Mouse (Mus musculus) MEL (cell line): ENCODE measurements around the gene Ube3c. TPM values are rescaled to one million over a fixed set of nuclear protein-coding genes. Genes with fewer than 3 reads are reported as not detected.

Source experiments
- DNase-seq: peaks from one replicate; pipeline ENCODE4 v3.0.0; 2011; ENCODE audit warnings: low read depth, low spot score
- H3K27ac ChIP-seq: 2 replicates; pipeline ENCODE4 v1.5.1; 2012; ENCODE audit warnings: low read depth, mild to moderate bottlenecking, control low read depth, low read length, moderate library complexity; ENCODE audit not compliant: control insufficient read depth
- H3K27me3 ChIP-seq, 2 experiments: fragments of 150-350 bp in 1 of 2; sonication (generic) in 1 of 2; 2 replicates each; pipeline ENCODE4 v1.6.1; 2012; ENCODE audit warnings: low read length in 2 of 2, mild to moderate bottlenecking in 2 of 2, improper control_type of control experiment in 1 of 2, moderate library complexity in 1 of 2; ENCODE audit not compliant: insufficient read depth in 2 of 2, control insufficient read depth in 1 of 2
- H3K36me3 ChIP-seq, 2 experiments: 2 replicates each; pipeline ENCODE4 v1.6.1; 2012 to 2014; ENCODE audit warnings: low read length in 2 of 2, improper control_type of control experiment in 1 of 2, inconsistent platforms in 1 of 2, mild to moderate bottlenecking in 1 of 2; ENCODE audit not compliant: insufficient read depth in 2 of 2, control insufficient read depth in 1 of 2
- H3K4me1 ChIP-seq, 2 experiments: fragments of 150-350 bp in 1 of 2; sonication (generic) in 1 of 2; 2 replicates each; pipeline ENCODE4 v1.6.1; 2012; ENCODE audit warnings: low read length in 2 of 2, improper control_type of control experiment in 1 of 2, mild to moderate bottlenecking in 1 of 2; ENCODE audit not compliant: insufficient read depth in 2 of 2, control insufficient read depth in 1 of 2
- H3K4me3 ChIP-seq, 2 experiments: fragments of 150-350 bp in 1 of 2; sonication (generic) in 1 of 2; 2 replicates each; pipeline ENCODE4 v1.5.1; 2012; ENCODE audit warnings: low read depth in 2 of 2, low read length in 2 of 2, mild to moderate bottlenecking in 2 of 2, moderate library complexity in 2 of 2, control low read depth in 1 of 2, improper control_type of control experiment in 1 of 2; ENCODE audit not compliant: control insufficient read depth in 1 of 2, insufficient read depth in 1 of 2
- H3K79me2 ChIP-seq: 2 replicates; pipeline ENCODE4 v1.6.1; 2012; ENCODE audit warnings: mild to moderate bottlenecking, low read length, moderate library complexity; ENCODE audit not compliant: control insufficient read depth, poor library complexity, insufficient read depth
- H3K9ac ChIP-seq: 2 replicates; pipeline ENCODE4 v1.6.1; 2012; ENCODE audit warnings: low read depth, mild to moderate bottlenecking, control low read depth, low read length, moderate library complexity; ENCODE audit not compliant: control insufficient read depth, poor library complexity, severe bottlenecking
- H3K9me3 ChIP-seq: fragments of 150-350 bp; sonication (generic); replicated peaks from 2 replicates; pipeline ENCODE4 v1.6.1; 2012; ENCODE audit warnings: mild to moderate bottlenecking, low read length, improper control_type of control experiment, moderate library complexity; ENCODE audit not compliant: insufficient read depth
- BHLHE40 ChIP-seq: IDR thresholded peaks from 2 replicates; pipeline ENCODE4 v1.6.1; 2012; ENCODE audit warnings: low read depth, mild to moderate bottlenecking, inconsistent platforms, low read length, improper control_type of control experiment, borderline replicate concordance
- CTCF ChIP-seq, 3 experiments: IDR thresholded peaks in 2 of 3; conservative IDR thresholded peaks in 1 of 3; 2 replicates each; pipeline ENCODE4 v1.5.1; 2011 to 2012; ENCODE audit warnings: low read length in 3 of 3, low read depth in 2 of 3, mild to moderate bottlenecking in 2 of 3, improper control_type of control experiment in 1 of 3, inconsistent platforms in 1 of 3, mixed read lengths in 1 of 3, moderate library complexity in 1 of 3; ENCODE audit not compliant: control insufficient read depth in 1 of 3, insufficient read depth in 1 of 3, poor library complexity in 1 of 3, severe bottlenecking in 1 of 3
- E2F4 ChIP-seq: IDR thresholded peaks from 2 replicates; pipeline ENCODE4 v1.6.1; 2011; ENCODE audit warnings: low read depth, low read length, improper control_type of control experiment, borderline replicate concordance
- EP300 ChIP-seq, 2 experiments: IDR thresholded peaks; 2 replicates each; pipeline ENCODE4 v1.6.1; 2011; ENCODE audit warnings: improper control_type of control experiment in 2 of 2, low read length in 2 of 2, low read depth in 1 of 2, mild to moderate bottlenecking in 1 of 2
- ETS1 ChIP-seq: IDR thresholded peaks from 2 replicates; pipeline ENCODE4 v1.6.1; 2012; ENCODE audit warnings: low read depth, mild to moderate bottlenecking, inconsistent platforms, low read length, improper control_type of control experiment, moderate library complexity
- HCFC1 ChIP-seq: IDR thresholded peaks from 2 replicates; pipeline ENCODE4 v1.6.1; 2012; ENCODE audit warnings: low read depth, mild to moderate bottlenecking, inconsistent platforms, low read length, improper control_type of control experiment, moderate library complexity
- JUND ChIP-seq: IDR thresholded peaks from 2 replicates; pipeline ENCODE4 v1.6.1; 2011; ENCODE audit warnings: low read depth, mild to moderate bottlenecking, improper control_type of control experiment, low read length
- MAFK ChIP-seq: IDR thresholded peaks from 2 replicates; pipeline ENCODE4 v1.6.1; 2011; ENCODE audit warnings: low read depth, mild to moderate bottlenecking, low read length, improper control_type of control experiment, borderline replicate concordance
- MAX ChIP-seq: IDR thresholded peaks from 2 replicates; pipeline ENCODE4 v1.6.1; 2011; ENCODE audit warnings: low read length, improper control_type of control experiment
- MAZ ChIP-seq: IDR thresholded peaks from 2 replicates; pipeline ENCODE4 v1.6.1; 2012; ENCODE audit warnings: low read depth, mild to moderate bottlenecking, inconsistent platforms, low read length, improper control_type of control experiment
- MEF2A ChIP-seq: IDR thresholded peaks from 2 replicates; pipeline ENCODE4 v1.6.1; 2014; ENCODE audit warnings: low read depth, mild to moderate bottlenecking, inconsistent platforms, low read length, improper control_type of control experiment; ENCODE audit not compliant: poor library complexity, insufficient replicate concordance, severe bottlenecking; ENCODE audit errors: extremely low read depth
- MYB ChIP-seq: IDR thresholded peaks from 2 replicates; pipeline ENCODE4 v1.6.1; 2011; ENCODE audit warnings: mild to moderate bottlenecking, low read depth, low read length, improper control_type of control experiment
- NELFE ChIP-seq: IDR thresholded peaks from 2 replicates; pipeline ENCODE4 v1.6.1; 2011; ENCODE audit warnings: low read depth, low read length, improper control_type of control experiment
- NRF1 ChIP-seq: IDR thresholded peaks from 2 replicates; pipeline ENCODE4 v1.6.1; 2014; ENCODE audit warnings: low read depth, mild to moderate bottlenecking, inconsistent platforms, low read length, improper control_type of control experiment, moderate library complexity; ENCODE audit not compliant: poor library complexity, insufficient read depth, severe bottlenecking
- POLR2AphosphoS2 ChIP-seq: IDR thresholded peaks from 2 replicates; pipeline ENCODE4 v1.6.1; 2011; ENCODE audit warnings: low read length, improper control_type of control experiment
- RAD21 ChIP-seq: IDR thresholded peaks from 2 replicates; pipeline ENCODE4 v1.6.1; 2011; ENCODE audit warnings: mild to moderate bottlenecking, low read depth, low read length, improper control_type of control experiment
- TAL1 ChIP-seq: IDR thresholded peaks from 2 replicates; pipeline ENCODE4 v1.6.1; 2012; ENCODE audit warnings: mild to moderate bottlenecking, inconsistent platforms, low read length, moderate library complexity, mixed read lengths
- USF1 ChIP-seq: IDR thresholded peaks from 2 replicates; pipeline ENCODE4 v1.6.1; 2014; ENCODE audit warnings: low read depth, mild to moderate bottlenecking, inconsistent platforms, low read length, improper control_type of control experiment, moderate library complexity
- USF2 ChIP-seq, 2 experiments: IDR thresholded peaks; 2 replicates each; pipeline ENCODE4 v1.6.1; 2011 to 2012; ENCODE audit warnings: improper control_type of control experiment in 2 of 2, low read length in 2 of 2, borderline replicate concordance in 1 of 2, inconsistent platforms in 1 of 2, low read depth in 1 of 2, mild to moderate bottlenecking in 1 of 2; ENCODE audit not compliant: insufficient read depth in 1 of 2
- polyA plus RNA-seq, 2 experiments: library from polyadenylated mRNA; stranded (reverse) in 1 of 2; unstranded in 1 of 2; fragments of >175 nt in 1 of 2; fragments of >200 nt in 1 of 2; gene quantifications; 2 replicates each; pipeline versions ENCODE4 v1.2.1 to v1.2.4; 2012; ENCODE audit warnings: low replicate concordance in 2 of 2, low read depth in 1 of 2; ENCODE audit not compliant: insufficient read length in 2 of 2, insufficient read depth in 1 of 2, missing spikeins in 1 of 2
- total RNA-seq: library from RNA; depleted of rRNA; stranded (reverse); fragments of 300-350 nt; gene quantifications from 2 replicates; pipeline ENCODE4 v1.2.3, GENCODE M21; 2012

The Ube3c gene
- total and polyA plus RNA-seq, 3 experiments, result 34.7 to 39.6 TPM; not detected in 1

- Histone ChIP-seq H3K36me3 (no peaks in the 10 kb centered on the region), H3K9ac (no peak overlapping the region), H3K27ac (no peak overlapping the region), H3K9me3 (no peaks in the 10 kb centered on the region), H3K27me3 (no peaks in the 10 kb centered on the region), H3K4me1 (no peaks in the 10 kb centered on the region), H3K4me3 (no peak overlapping the region), H3K79me2 (no peaks in the 10 kb centered on the region)
- no peak for DNase-seq
- no peak for TF ChIP-seq HCFC1
- no peak for TF ChIP-seq NRF1
- TF ChIP-seq CTCF (IDR thresholded peaks at IDR 0.05 in 2 of 3, conservative IDR thresholded peaks at IDR 0.05 in 1 of 3; ENCODE audit: control insufficient read depth in 1 of 3, insufficient read depth in 1 of 3, low read depth in 2 of 3, low read length in 3 of 3, poor library complexity in 1 of 3, severe bottlenecking in 1 of 3), result no peak
- no peak for TF ChIP-seq E2F4
- no peak for TF ChIP-seq USF1
- no peak for TF ChIP-seq MAFK
- no peak for TF ChIP-seq MYB
- TF ChIP-seq POLR2AphosphoS2, result no peak
- TF ChIP-seq JUND, result no peak
- TF ChIP-seq MEF2A, result no peak
- no peak for TF ChIP-seq RAD21
- no peak for TF ChIP-seq ETS1
- TF ChIP-seq MAX, result no peak
- TF ChIP-seq TAL1, result no peak
- no peak for TF ChIP-seq EP300 (IDR thresholded peaks at IDR 0.05; ENCODE audit: low read depth in 1 of 2, low read length in 2 of 2)
- no peak for TF ChIP-seq BHLHE40
- no peak for TF ChIP-seq NELFE
Observed at GRCm38 (mm10) chr5:29698493-29698892, 129.5 kb downstream of the Ube3c start.

GRCm38 (mm10) chr5:29699520-29700202, 130.6 kb downstream of the Ube3c start:
- Histone ChIP-seq H3K4me3 (no peak overlapping the region), H3K27ac (no peak overlapping the region), H3K4me1 (no peaks in the 10 kb centered on the region)
- no peak for TF ChIP-seq MAZ
- no peak for TF ChIP-seq USF2 (IDR thresholded peaks at IDR 0.05; ENCODE audit: borderline replicate concordance in 1 of 2, insufficient read depth in 1 of 2, low read depth in 1 of 2, low read length in 2 of 2)
- TF ChIP-seq, all 39 proteins: peak for 0
- DNase-seq, result no peak
- no peaks in the 10 kb centered on the region for H3K36me3 ChIP-seq
- no peak overlapping the region for H3K9ac ChIP-seq
- H3K9me3 ChIP-seq, result no peaks in the 10 kb centered on the region
- no peaks in the 10 kb centered on the region for H3K27me3 ChIP-seq
- H3K79me2 ChIP-seq, result no peaks in the 10 kb centered on the region
